Mouse (Mus musculus) CH12.LX (cell line): ENCODE data around the gene Cnot8.

ENCODE experiments used
- CTCF ChIP-seq, 2 experiments: IDR thresholded peaks in 1 of 2; conservative IDR thresholded peaks in 1 of 2; 2 replicates each; pipeline ENCODE4 v1.5.1; 2011 to 2012; ENCODE audit warnings: low read depth in 2 of 2, low read length in 2 of 2, improper control_type of control experiment in 1 of 2, inconsistent platforms in 1 of 2, mild to moderate bottlenecking in 1 of 2, moderate library complexity in 1 of 2
- USF2 ChIP-seq: conservative IDR thresholded peaks from 2 replicates; pipeline ENCODE4 v1.6.1; 2011; ENCODE audit warnings: low read depth, low read length, improper control_type of control experiment

DNA sequence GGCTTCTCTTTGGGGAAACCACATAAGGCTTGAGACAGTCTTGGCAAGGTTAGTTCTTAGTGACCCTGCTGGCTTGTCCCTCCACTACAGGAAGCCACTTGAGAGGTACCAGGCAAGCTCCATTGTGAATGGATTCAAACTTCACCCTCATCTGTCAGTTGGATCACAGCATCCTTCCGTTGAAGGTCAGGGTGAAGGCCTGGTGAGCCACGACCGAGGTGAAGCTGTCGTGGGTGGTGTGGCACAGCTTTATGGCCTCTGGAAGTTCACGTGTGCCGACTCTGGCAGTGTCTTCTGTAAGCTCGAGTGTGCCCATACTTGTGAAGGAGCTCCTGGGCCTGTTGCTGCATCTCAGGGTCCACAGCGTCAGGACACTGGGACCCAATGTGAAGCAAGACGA, 17.4 kb downstream of the Cnot8 start:
- no peak for TF ChIP-seq USF2
- TF ChIP-seq CTCF (conservative IDR thresholded peaks at IDR 0.05 in 1 of 2, IDR thresholded peaks at IDR 0.05 in 1 of 2; ENCODE audit: low read depth in 2 of 2, low read length in 2 of 2) = no peak
